Mouse (Mus musculus): ENCODE measurements around the gene Psmg1.

GRCm38 (mm10) chr16:95983601-95984000 is 7.2 kb downstream of the Psmg1 start:
- TF ChIP-seq POLR2A (IDR thresholded peaks at IDR 0.05; ENCODE audit: borderline replicate concordance, extremely low read depth, insufficient read depth, insufficient read length, poor library complexity, severe bottlenecking) (no peak), CTCF (IDR thresholded peaks at IDR 0.05; ENCODE audit: borderline replicate concordance, extremely low read depth, insufficient read depth, insufficient read length) (peak; percentile 58; the same call in 1 of the 2 replicates)

All from brain, embryonic 14.5 days (tissue).